In genomic region chr7:34719599-34719998, GRCm38 (mm10) we compare ENCODE assay signal across 10 mouse cellular contexts.
DNase-seq lines count a peak whose midpoint lies in the region; ATAC-seq and TF ChIP-seq lines count a peak whose summit lies in the region.
"Had no signal": no experiment of that assay in that cellular context is flagged by ENCODE, and none has a peak within 500 bp of the region (broad histone marks: within the 10 kb centered on the region; RNA-seq: fewer than 3 reads in every experiment).

No protein-coding gene starts in this region.

- H3K27ac ChIP-seq in kidney, adult 2 months (ENCODE audit: insufficient read depth, low read depth, low read length), result no peak overlapping the region
- no peak overlapping the region for H3K27ac ChIP-seq in kidney, embryonic 16.5 days (ENCODE audit: low read length)
- no peak overlapping the region for H3K27ac ChIP-seq in heart, embryonic 10.5 days

- no peaks in the 10 kb centered on the region for H3K27me3 ChIP-seq in kidney, adult 2 months (replicated peaks; ENCODE audit: control insufficient read depth, insufficient read depth, low read length)
- H3K27me3 ChIP-seq in kidney, embryonic 16.5 days (ENCODE audit: insufficient read depth, low read length), result 0 out of 2 replicates have a peak, but pooled peaks cover 3% of the 10 kb centered on the region
- no peaks in the 10 kb centered on the region for H3K27me3 ChIP-seq in Patski
- peaks cover 11% of the 10 kb centered on the region; the same call in 1 of the 2 replicates for H3K27me3 ChIP-seq in heart, embryonic 10.5 days (ENCODE audit: insufficient read depth, poor library complexity, severe bottlenecking)

- peaks cover 5% of the 10 kb centered on the region for H3K4me1 ChIP-seq in kidney, adult 2 months (ENCODE audit: control insufficient read depth, insufficient read depth, low read length)
- peaks cover 36% of the 10 kb centered on the region for H3K4me1 ChIP-seq in kidney, embryonic 16.5 days (ENCODE audit: insufficient read depth, low read length)
- peaks cover 38% of the 10 kb centered on the region for H3K4me1 ChIP-seq in heart, embryonic 10.5 days
- H3K4me1 ChIP-seq: megakaryocyte, embryonic 14.5 days had no signal

- no peak for ATAC-seq in kidney, embryonic 16.5 days (ENCODE audit: low FRiP score, low TSS enrichment)
- ATAC-seq in Patski, result no peak
- ATAC-seq in inflammation-experienced regulatory T-cells, adult 6 months, result no peak

- POLR2A ChIA-PET in Patski (lab: Charles Lee), result no interaction called here

- H3K4me2 ChIP-seq in kidney, embryonic 16.5 days (replicated peaks; ENCODE audit: low read depth, low read length), result no peak overlapping the region

- no peak overlapping the region for H3K9ac ChIP-seq in kidney, embryonic 16.5 days (replicated peaks; ENCODE audit: low read length)

- CTCF ChIA-PET in Patski (lab: Charles Lee), result interaction anchor here (1.2 to 4.3 kb wide), 5 partner anchors 11 to 312 kb away, joined by 3 to 32 read pairs (median 5); no protein-coding TSS in a partner anchor

- WGBS in kidney, adult 2 months, result 34% methylated on average over 5 of the region's 5 CpGs
- WGBS in kidney, embryonic 16.5 days, result 40% methylated on average over 5 of the region's 5 CpGs
- WGBS in heart, embryonic 10.5 days, result 37% methylated on average over 5 of the region's 5 CpGs

- no peaks in the 10 kb centered on the region for H3K36me3 ChIP-seq in kidney, adult 2 months (ENCODE audit: control insufficient read depth, insufficient read depth, low read length)
- no peaks in the 10 kb centered on the region for H3K36me3 ChIP-seq in kidney, embryonic 16.5 days (ENCODE audit: insufficient read depth, low read length)
- no peaks in the 10 kb centered on the region for H3K36me3 ChIP-seq in heart, embryonic 10.5 days

- TF ChIP-seq CTCF in kidney, adult 2 months (conservative IDR thresholded peaks at IDR 0.05; ENCODE audit: insufficient read depth, insufficient read length, low read depth, low read length), result peak; percentile 90
- TF ChIP-seq CTCF in Patski (IDR thresholded peaks at IDR 0.05), result peak; percentile 91

- TF ChIP-seq POLR2A in kidney, adult 2 months (IDR thresholded peaks at IDR 0.05; ENCODE audit: low read depth, low read length), result no peak

- no peak overlapping the region for H3K4me3 ChIP-seq in kidney, adult 2 months (ENCODE audit: insufficient read depth, low read depth, low read length)
- no peak overlapping the region for H3K4me3 ChIP-seq in kidney, embryonic 16.5 days (ENCODE audit: low read length)
- no peak overlapping the region for H3K4me3 ChIP-seq in heart, embryonic 10.5 days
- H3K4me3 ChIP-seq: erythroblast, embryonic 14.5 days; megakaryocyte, embryonic 14.5 days had no signal

- DNase-seq in kidney, adult 2 months, result peak; percentile 79
- no peak for DNase-seq in Patski (ENCODE audit: low read depth, low spot score)
- peak; percentile 70 to 77 for DNase-seq in cerebellum, postnatal 25 days
- peak; percentile 80 for DNase-seq in heart, embryonic 10.5 days (ENCODE audit: low spot score)
- DNase-seq in left cerebral cortex, adult 18-20 months (ENCODE audit: low spot score in 2 of 2), result peak; percentile 42 to 55
- DNase-seq in natural killer cell, adult 2 months (ENCODE audit: low spot score in 2 of 2), result peak; percentile 2

- no peaks in the 10 kb centered on the region for H3K9me3 ChIP-seq in kidney, embryonic 16.5 days (ENCODE audit: low read length)
- no peaks in the 10 kb centered on the region for H3K9me3 ChIP-seq in heart, embryonic 10.5 days
- H3K9me3 ChIP-seq: megakaryocyte, embryonic 14.5 days had no signal

- in situ Hi-C loops in Patski (cut with MboI; ENCODE audit: low pct_unique_long_range_greater_than_20kb), result no loop called here
